Mouse (Mus musculus) midbrain, embryonic 11.5 days (tissue): ENCODE results near the gene Plekhg3. TPM values are rescaled to one million over a fixed set of nuclear protein-coding genes. Genes with fewer than 3 reads are reported as not detected.

Source experiments
- ATAC-seq: fragments of 200-750 bp; cut with Nextera tagmentation; 2 replicates; pipeline ENCODE4 v1.8.0; 2017; ENCODE audit warnings: moderate TSS enrichment, moderate library complexity; ENCODE audit not compliant: low FRiP score
- DNase-seq: peaks from one replicate; pipeline ENCODE4 v3.0.0; 2015; ENCODE audit warnings: low spot score; ENCODE audit errors: missing footprints
- H3K27ac ChIP-seq: fragments of 300-500 bp; sonication (generic); 2 replicates; pipeline ENCODE4 v1.5.1; 2014; ENCODE audit warnings: low read depth, low read length
- H3K27me3 ChIP-seq: fragments of 300-500 bp; sonication (generic); 2 replicates; pipeline ENCODE4 v1.6.1; 2014; ENCODE audit warnings: mild to moderate bottlenecking, low read length, moderate library complexity, mixed read lengths; ENCODE audit not compliant: control insufficient read depth, insufficient read depth
- H3K36me3 ChIP-seq: fragments of 300-500 bp; sonication (generic); 2 replicates; pipeline ENCODE4 v1.6.1; 2014; ENCODE audit warnings: mild to moderate bottlenecking, low read length, moderate library complexity, mixed read lengths; ENCODE audit not compliant: control insufficient read depth, insufficient read depth
- H3K4me1 ChIP-seq: fragments of 300-500 bp; sonication (generic); 2 replicates; pipeline ENCODE4 v1.6.1; 2014; ENCODE audit warnings: low read length; ENCODE audit not compliant: control insufficient read depth, insufficient read depth
- H3K4me2 ChIP-seq: fragments of 300-500 bp; sonication (generic); 2 replicates; pipeline ENCODE4 v1.6.1; 2014; ENCODE audit warnings: mild to moderate bottlenecking, moderate library complexity
- H3K4me3 ChIP-seq: fragments of 300-500 bp; sonication (generic); 2 replicates; pipeline ENCODE4 v1.5.1; 2014; ENCODE audit warnings: low read depth, low read length
- H3K9ac ChIP-seq: fragments of 300-500 bp; sonication (generic); 2 replicates; pipeline ENCODE4 v1.6.1; 2014; ENCODE audit warnings: low read length
- H3K9me3 ChIP-seq: fragments of 300-500 bp; sonication (generic); 2 replicates; pipeline ENCODE4 v1.6.1; 2016; ENCODE audit warnings: low read length; ENCODE audit not compliant: control insufficient read depth
- WGBS: fragments of 180-500 bp; shearing (Covaris S2); extraction: QIAGEN DNeasy Blood & Tissue Kit; methylation state at CpG from one replicate; pipeline ENCODE4 v1.1.7; 2014; 5-methylcytosine and 5-hydroxymethylcytosine counted together
- polyA plus RNA-seq: library from polyadenylated mRNA; unstranded; fragments of >200 nt; fragmentation: Nextera tagmentation; extraction: Ambion mirVana; gene quantifications from 2 replicates; pipeline ENCODE4 v1.2.1, GENCODE M21; 2014

The Plekhg3 gene
- polyA plus RNA-seq, result 0.62 and 1.3 TPM in 2 replicates

DNA sequence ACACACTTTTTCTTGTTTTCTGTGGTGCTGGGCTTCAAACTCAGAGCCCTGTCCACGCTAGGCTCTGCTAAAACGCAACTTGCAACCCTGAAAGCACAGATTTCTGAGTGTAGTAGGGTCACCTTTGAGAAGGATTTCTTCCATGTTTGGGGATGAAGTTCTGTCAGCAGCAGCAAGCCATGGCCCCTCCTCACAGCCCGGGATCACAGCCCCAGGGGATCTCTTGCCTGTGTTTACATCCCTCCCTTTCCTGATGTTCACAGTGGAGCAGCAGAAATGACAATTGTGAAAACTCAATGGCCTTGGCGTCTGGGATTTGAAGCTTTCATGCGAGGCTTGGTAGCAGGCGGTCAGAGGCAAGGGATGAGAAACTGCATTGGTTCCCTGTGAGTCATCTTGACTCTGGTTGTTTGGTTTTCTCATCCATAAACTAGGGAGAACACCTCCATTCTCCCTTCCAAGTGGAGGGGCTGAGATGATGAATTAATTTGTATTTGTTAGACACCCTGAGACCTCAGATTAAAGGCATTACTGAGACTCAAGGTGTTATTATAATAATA is at the start of gene Plekhg3:
TSS of gene Plekhg3 (plus strand) at position 312 of the 560 bp plus-strand sequence.
- Histone ChIP-seq H3K36me3 (no peaks in the 10 kb centered on the region), H3K9me3 (no peaks in the 10 kb centered on the region), H3K27me3 (peaks cover 50% of the 10 kb centered on the region), H3K4me2 (no peak within 1 kb of the TSS), H3K9ac (no peak within 1 kb of the TSS), H3K27ac (no peak within 1 kb of the TSS), H3K4me3 (no peak within 1 kb of the TSS), H3K4me1 (peaks cover 11% of the 10 kb centered on the region)
- 27% methylated on average over 6 of the region's 6 CpGs for WGBS
- ATAC-seq (no peak), DNase-seq (peak; percentile 79)

DNA sequence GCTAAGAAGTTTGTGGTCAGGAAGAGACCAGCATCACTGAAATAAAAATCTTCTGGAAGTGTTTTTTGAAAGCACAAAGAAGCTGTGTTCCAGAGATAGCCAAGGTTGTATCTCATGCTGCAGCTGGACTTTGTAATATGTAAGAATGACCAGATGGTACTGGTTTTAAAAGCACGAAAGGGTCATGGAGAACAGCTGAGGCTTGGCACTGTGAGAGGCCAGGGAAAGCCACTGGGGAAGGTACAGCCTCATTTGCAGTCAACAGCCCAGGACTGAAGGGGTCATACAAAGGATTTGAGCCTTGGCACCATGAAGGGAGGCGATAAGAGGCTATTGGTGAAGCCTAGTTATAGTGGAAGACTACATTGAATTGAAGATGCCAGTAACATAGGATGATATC is 48.2 kb upstream of the Plekhg3 start:
- 85% methylated on average over 2 of the region's 2 CpGs for WGBS
- H3K9me3 ChIP-seq, result no peaks in the 10 kb centered on the region
- no peak overlapping the region for H3K4me3 ChIP-seq
- no peak overlapping the region for H3K9ac ChIP-seq
- H3K4me1 ChIP-seq, result no peaks in the 10 kb centered on the region
- no peak overlapping the region for H3K4me2 ChIP-seq
- no peaks in the 10 kb centered on the region for H3K27me3 ChIP-seq
- ATAC-seq (no peak), DNase-seq (no peak)
- H3K27ac ChIP-seq, result no peak overlapping the region
- H3K36me3 ChIP-seq, result no peaks in the 10 kb centered on the region

DNA sequence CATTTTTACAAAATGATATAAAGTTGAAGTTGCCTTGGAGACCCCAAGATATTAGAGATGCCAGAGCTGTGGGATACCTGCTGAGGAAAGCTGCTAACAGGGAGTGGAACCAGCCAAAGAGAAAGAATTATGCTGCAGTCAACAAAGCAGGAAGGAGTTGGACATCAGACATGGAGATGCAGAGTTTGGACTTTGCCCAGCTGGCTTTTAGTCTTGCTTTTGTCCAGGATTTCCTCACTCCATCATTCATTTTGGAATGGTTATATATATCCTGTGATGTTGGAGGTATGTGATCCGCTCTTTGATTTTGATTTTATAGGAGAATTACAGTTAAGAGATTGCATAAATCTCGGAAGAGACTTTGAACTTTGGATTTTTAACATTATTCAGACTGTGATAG is 47.7 kb upstream of the Plekhg3 start:
- H3K9me3 ChIP-seq, result no peaks in the 10 kb centered on the region
- no peaks in the 10 kb centered on the region for H3K36me3 ChIP-seq
- no peak overlapping the region for H3K4me2 ChIP-seq
- no peaks in the 10 kb centered on the region for H3K4me1 ChIP-seq
- no peaks in the 10 kb centered on the region for H3K27me3 ChIP-seq
- H3K27ac ChIP-seq, result no peak overlapping the region
- 95% methylated on average over 2 of the region's 2 CpGs for WGBS
- no peak overlapping the region for H3K4me3 ChIP-seq
- ATAC-seq (no peak), DNase-seq (no peak)
- no peak overlapping the region for H3K9ac ChIP-seq

DNA sequence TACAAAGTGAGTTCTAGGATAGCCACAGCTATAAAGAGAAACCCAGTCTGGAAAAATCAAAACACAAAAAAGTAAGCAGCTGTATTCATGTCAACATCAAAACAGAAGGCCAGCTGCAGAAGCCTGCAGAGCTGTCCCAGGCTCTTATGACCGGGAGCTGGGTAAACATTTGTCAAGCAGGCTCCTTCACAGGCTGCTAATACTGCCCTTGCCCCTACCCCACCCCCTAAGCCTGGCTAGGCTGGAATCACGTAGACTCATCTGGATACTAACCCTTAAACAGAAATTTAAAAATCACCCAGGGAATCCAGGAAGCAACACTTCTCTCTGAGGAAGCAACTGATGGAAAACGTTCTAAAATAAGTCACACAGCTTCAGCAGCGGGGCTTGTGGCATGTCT is 45.8 kb upstream of the Plekhg3 start:
- no peak for DNase-seq
- no peak for ATAC-seq
- no peak overlapping the region for H3K27ac ChIP-seq
- no peaks in the 10 kb centered on the region for H3K9me3 ChIP-seq
- H3K4me1 ChIP-seq, result no peaks in the 10 kb centered on the region
- no peak overlapping the region for H3K9ac ChIP-seq
- whole genome bisulfite sequencing, result 60% methylated on average over 4 of the region's 4 CpGs
- H3K4me2 ChIP-seq, result no peak overlapping the region
- H3K27me3 ChIP-seq, result no peaks in the 10 kb centered on the region
- no peak overlapping the region for H3K4me3 ChIP-seq
- H3K36me3 ChIP-seq, result no peaks in the 10 kb centered on the region

DNA sequence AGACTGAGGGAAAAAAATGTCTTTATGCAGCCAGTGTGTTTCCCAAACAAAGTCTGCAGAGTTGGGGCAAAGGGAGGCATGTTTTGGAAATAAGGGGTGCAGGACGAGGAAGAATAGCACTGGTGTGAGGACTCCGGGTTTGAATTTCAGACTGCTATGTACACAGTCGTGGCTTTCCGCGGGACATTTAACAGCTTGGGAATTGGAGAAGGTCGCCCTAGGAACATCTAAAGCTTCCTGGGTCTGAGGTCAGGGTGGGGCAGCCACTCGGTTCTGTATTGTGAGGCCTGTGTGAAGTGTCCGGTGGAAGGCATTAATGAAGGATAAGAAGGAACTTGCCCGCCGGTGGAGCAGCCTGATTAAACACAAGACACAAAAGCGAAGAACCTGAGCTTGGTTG is 45.3 kb upstream of the Plekhg3 start:
- Histone ChIP-seq H3K9ac (no peak overlapping the region), H3K9me3 (no peaks in the 10 kb centered on the region), H3K36me3 (no peaks in the 10 kb centered on the region), H3K4me3 (no peak overlapping the region), H3K4me2 (no peak overlapping the region), H3K27ac (no peak overlapping the region), H3K27me3 (no peaks in the 10 kb centered on the region), H3K4me1 (no peaks in the 10 kb centered on the region)
- whole genome bisulfite sequencing, result 42% methylated on average over 11 of the region's 11 CpGs
- DNase-seq (no peak), ATAC-seq (no peak)

DNA sequence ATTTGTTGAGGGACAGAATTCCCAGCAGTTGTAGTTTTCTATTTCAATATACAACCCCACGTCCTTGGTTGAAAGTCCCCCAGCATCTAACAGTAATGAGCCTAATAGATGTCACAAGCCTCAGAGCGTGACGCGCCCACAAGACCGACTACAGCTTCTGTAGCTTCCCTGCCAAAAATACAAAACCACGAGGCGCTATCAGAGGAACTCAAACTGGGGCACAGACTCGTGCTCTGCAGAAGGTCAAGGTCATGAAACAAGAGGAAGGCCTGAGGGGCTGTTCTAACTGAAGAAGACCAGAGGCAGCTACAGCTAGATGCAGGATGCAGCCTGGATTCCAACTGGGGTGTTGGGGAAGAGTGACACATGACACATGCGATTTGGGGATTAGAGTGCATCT is 43.7 kb upstream of the Plekhg3 start:
- no peak overlapping the region for H3K4me3 ChIP-seq
- no peak overlapping the region for H3K27ac ChIP-seq
- no peaks in the 10 kb centered on the region for H3K9me3 ChIP-seq
- H3K9ac ChIP-seq, result no peak overlapping the region
- H3K36me3 ChIP-seq, result no peaks in the 10 kb centered on the region
- 85% methylated on average over 9 of the region's 9 CpGs for WGBS
- H3K27me3 ChIP-seq, result no peaks in the 10 kb centered on the region
- no peak overlapping the region for H3K4me2 ChIP-seq
- ATAC-seq (no peak), DNase-seq (no peak)
- no peaks in the 10 kb centered on the region for H3K4me1 ChIP-seq

DNA sequence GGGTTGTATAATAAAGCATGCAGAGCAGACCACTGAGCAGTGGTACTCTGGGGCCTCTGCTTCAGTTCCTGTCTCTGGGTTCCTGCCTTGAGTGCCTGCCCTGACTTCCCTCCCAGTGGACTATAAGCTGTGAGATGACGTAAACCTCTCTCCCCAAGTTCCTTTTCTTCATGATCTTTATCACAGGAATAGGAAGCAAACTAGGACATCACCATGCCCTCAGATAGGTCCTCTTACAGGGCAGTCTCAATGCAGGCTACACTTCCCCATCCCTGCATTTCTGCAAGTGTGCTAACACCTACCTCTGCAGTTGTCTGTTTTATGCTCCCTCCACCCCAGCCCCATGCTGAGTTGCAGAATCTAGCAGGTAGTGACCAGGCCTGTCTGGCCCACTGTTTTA is 39.9 kb upstream of the Plekhg3 start:
- H3K9me3 ChIP-seq, result no peaks in the 10 kb centered on the region
- H3K36me3 ChIP-seq, result no peaks in the 10 kb centered on the region
- no peak overlapping the region for H3K9ac ChIP-seq
- H3K4me1 ChIP-seq, result no peaks in the 10 kb centered on the region
- no peak overlapping the region for H3K4me3 ChIP-seq
- no peak overlapping the region for H3K4me2 ChIP-seq
- ATAC-seq (no peak), DNase-seq (no peak)
- no peaks in the 10 kb centered on the region for H3K27me3 ChIP-seq
- 82% methylated on average over 1 of the region's 1 CpGs for WGBS
- H3K27ac ChIP-seq, result no peak overlapping the region

DNA sequence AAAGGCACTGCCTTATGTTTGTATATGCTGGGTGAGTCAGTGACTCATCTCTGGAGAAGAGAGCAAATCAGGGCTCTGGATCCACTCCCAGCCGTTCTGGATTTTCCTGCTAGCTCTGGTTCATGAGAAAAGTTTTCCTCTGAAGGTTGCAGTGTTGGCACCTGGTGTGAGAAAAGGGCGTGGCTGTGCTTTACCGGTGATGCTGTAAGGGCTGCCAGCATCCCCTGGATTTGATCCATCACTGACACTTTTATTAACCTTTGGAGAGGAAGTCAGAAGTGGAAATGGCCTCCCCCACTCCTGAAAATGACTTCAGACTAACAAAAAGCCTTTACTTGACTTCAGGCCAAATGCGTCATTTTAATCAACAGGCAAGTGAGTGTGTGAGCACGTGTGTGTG is 37.2 kb upstream of the Plekhg3 start:
- WGBS, result 76% methylated on average over 5 of the region's 5 CpGs
- no peak for ATAC-seq
- H3K4me1 ChIP-seq, result no peaks in the 10 kb centered on the region
- no peak overlapping the region for H3K27ac ChIP-seq
- no peak overlapping the region for H3K4me3 ChIP-seq
- no peak overlapping the region for H3K9ac ChIP-seq
- no peaks in the 10 kb centered on the region for H3K27me3 ChIP-seq
- no peak for DNase-seq
- no peaks in the 10 kb centered on the region for H3K36me3 ChIP-seq
- H3K9me3 ChIP-seq, result no peaks in the 10 kb centered on the region
- no peak overlapping the region for H3K4me2 ChIP-seq

DNA sequence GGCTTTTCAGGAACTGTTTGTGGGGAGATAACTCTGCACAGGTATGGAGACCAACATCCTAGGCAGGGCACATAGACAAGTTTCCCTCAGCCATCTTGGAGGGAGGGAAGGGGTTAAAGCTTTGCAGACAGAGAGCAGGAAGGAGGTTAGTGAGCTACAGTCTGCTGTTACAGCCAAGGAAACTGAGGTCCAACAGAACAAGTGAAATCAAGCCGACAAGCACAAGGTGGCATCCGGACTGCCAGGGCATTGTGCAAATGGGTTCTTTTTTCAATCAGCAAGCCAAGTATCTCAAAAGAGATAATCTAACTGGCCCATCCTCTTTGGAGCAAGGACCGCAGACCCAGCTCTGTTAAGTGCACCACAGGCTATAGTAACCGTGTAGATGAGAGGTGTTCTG is 35.3 kb upstream of the Plekhg3 start:
- Histone ChIP-seq H3K4me1 (no peaks in the 10 kb centered on the region), H3K9me3 (no peaks in the 10 kb centered on the region), H3K4me3 (no peak overlapping the region), H3K4me2 (no peak overlapping the region), H3K9ac (no peak overlapping the region), H3K36me3 (no peaks in the 10 kb centered on the region), H3K27me3 (no peaks in the 10 kb centered on the region), H3K27ac (no peak overlapping the region)
- ATAC-seq, result no peak
- WGBS, result 90% methylated on average over 4 of the region's 4 CpGs
- no peak for DNase-seq

DNA sequence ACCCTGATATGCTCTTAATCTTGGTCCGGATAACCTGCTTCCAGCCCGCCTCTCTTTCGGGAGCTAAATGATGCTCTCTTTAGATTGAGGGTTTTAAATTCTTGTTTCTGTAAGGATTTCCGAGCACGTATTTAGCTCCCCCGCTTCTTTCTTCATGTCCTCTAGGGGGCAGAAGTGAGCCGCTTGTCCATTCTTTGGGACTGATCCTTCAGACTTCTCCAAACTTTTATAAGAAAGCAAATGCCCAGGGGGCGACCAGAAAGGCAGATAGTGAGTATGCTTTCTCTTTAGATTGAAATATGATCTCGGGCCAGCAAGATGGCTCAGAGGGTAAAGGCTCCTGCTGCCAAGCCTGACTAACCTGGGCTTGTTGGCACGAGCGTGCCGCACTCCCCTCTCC is 34.4 kb upstream of the Plekhg3 start:
- Histone ChIP-seq H3K9ac (no peak overlapping the region), H3K4me2 (no peak overlapping the region)

More for the DNA sequence above, 34.4 kb upstream of the Plekhg3 start:
- Histone ChIP-seq H3K9me3 (no peaks in the 10 kb centered on the region), H3K27ac (no peak overlapping the region), H3K4me3 (no peak overlapping the region), H3K4me1 (no peaks in the 10 kb centered on the region), H3K36me3 (no peaks in the 10 kb centered on the region), H3K27me3 (no peaks in the 10 kb centered on the region)
- peak; percentile 93 for DNase-seq
- ATAC-seq, result no peak
- 34% methylated on average over 12 of the region's 12 CpGs for WGBS
